Mouse (Mus musculus) skeletal muscle tissue, adult 2 months (tissue): ENCODE results near the gene Hhatl.

Experiments used
- DNase-seq: peaks from one replicate; pipeline ENCODE4 v3.0.0-alpha.2; 2012; ENCODE audit warnings: low read depth, low spot score

Gene Hhatl

DNA sequence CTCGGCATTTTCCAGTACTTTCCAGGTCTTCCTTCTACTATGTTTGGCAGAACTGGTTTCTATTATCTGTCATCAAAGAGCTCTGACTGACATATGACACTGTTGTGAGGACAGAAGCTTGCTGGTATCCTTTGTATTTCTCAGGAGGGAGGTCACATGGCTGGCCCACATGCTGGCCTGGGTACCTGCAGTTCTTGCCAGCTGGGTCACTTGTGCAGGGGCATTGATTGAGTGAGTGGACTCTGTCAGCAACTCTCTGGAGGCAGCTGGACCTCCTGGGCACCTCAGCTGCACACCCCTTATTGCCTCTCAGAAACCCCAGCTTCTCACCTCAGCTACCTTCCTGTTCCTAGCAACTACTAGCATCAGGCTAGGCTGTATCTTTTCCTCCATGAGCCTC lies 15.2 kb upstream of the Hhatl start:
- no peak for DNase-seq

DNA sequence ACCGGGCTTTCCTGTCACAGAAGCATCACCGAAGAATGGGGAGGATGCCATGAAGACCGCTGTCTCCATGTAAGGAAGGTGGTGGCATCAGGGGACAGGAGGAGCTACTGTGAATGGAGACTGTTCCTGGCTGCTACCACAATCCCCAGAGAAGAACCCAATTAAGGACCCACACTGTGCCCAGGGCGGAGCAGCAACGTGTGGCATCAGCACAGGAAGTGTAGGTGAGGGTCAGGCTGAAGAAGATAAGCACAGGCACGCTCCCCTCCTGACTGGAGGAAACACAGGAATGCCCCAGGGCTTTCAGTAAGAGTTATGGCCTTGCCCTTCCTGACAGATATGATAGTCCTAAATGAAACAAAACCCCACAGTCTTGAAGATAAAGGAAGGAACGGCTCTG lies 10.4 kb upstream of the Hhatl start:
- no peak for DNase-seq

DNA sequence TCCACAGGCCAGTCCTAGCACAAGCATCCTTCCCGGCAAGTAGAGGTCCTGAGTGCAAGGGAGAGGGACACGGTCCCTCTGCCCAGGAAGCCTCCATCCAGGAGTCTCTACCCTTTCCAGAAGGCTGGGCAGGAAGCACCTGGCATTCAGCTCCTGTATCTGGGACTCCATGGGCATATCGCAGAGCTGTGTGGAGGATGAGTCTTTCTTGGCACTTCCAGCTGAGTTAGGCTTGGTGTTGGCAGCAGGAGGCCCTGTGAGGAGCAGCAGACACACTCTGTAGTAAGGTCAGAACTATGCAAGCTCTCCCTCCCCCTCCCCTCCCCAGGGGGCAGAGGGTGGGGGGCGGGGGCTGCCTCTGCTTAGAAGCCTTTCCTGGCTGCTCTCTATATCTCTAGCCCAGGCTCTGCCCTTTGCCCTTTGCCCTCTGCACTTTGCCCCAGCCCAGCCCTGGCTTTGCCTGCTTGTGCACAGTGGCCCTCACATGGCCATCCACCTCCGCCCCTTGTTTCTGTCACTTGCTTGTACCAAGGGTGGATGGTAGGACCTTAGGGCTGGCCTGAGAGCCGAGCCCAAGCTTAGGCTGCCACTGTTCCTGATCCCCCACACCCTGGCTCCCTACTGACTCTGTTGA lies 6.7 kb upstream of the Hhatl start:
- DNase-seq, result no peak

DNA sequence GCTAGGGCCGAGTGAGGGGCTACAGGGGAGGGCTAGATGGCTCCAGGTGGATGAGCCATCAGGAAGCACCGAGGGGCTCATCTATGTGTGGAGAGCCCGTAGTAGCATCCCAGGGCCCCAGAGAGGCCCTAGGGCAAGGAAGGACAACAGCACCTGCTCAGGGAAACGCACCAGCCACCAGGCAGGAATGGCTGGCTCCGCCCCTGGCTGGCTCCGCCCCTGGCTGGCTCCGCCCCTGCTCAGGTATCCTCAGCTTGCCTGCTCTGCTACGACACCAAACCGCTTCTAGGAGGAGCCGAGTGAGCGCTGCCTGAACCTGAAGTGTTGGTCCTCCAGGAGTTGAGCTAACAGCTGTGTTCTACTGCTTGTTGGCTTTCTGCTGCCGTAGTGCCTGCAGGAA lies 5.4 kb upstream of the Hhatl start:
- no peak for DNase-seq

DNA sequence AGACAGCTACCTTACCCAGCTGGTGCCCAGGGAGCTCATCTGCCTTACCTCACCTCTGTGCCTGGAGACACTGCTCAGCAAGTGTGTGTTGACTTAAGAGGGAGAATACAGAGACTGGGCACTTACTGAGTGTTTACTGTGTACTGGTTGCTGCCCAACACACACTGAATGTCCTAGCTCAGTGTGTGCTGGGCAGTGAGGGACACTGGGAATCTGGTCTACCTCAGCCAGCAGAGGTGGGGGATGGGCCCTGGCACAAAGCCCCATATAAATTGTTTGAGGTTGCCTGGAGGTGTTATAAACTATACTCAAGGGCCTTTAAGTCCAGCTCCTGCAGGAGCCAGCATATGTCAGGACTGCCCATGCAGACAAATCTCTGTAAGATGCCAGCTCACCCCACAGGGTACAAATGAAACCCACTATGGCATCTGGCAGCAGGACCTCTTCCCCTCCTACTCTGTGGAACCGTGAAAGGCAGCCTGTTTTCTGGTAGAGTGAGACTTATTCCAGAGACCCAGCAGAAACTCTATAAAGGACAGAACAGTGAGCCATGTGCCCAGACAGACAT lies 2.7 kb upstream of the Hhatl start:
- peak; percentile 63 for DNase-seq

DNA sequence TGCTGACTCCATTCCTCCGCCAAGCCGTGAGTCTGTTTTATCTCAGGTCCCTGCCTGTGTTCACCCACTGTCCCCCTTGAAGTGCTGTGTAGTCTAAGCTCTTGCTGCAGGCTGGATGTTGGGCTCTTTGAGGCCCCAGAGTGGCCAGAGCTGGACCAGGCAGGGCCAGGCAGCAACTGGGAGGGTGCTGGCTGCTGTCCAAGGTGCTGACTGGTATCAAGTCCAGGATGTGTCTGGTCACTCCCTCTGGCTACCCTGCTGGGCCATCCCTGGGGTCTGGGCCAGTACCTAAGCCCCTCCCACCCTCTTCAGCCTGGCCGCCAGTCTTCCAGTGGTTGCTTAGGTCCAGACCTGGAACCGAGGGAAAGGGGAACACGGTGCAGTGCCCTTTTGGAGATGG lies 1.1 kb downstream of the Hhatl start:
- DNase-seq, result peak; percentile 95

DNA sequence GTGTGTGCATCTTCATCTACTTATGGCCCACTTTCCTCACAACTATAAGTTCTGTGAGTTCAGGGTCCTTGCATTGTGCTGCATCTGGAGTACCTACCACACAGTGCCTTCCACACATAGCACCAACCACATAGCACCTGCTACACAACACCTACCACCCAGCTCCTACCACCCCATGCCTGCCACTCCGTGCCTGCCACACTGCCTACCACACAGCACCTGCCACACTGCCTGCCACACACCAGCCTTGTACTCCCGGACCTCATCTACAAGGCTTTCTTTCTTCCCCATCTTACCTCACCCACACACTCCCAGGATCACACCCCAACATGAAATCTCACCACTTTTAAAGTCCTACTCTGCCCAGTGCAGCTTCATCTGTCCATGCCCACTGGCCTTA lies 5.9 kb downstream of the Hhatl start:
- no peak for DNase-seq

DNA sequence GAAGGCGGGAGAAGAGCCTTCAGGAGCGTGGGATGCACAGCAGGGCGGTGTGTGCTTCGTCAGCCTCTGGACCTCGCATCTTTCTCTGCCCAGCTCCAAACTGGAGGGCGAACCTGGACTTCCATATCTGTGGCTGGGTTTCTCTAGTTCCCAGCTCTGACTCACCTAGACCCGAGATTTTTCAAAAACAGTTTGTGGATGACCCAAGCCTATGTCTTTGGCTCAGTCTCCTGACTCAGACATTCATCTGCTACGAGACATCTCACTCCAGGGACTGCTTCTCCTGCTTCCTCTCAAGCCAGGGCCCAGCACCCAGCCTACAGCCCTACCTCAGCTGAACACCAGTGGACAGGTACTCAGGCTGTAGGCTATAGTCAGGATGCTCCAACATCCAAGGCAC lies 7.0 kb downstream of the Hhatl start:
- DNase-seq, result no peak

DNA sequence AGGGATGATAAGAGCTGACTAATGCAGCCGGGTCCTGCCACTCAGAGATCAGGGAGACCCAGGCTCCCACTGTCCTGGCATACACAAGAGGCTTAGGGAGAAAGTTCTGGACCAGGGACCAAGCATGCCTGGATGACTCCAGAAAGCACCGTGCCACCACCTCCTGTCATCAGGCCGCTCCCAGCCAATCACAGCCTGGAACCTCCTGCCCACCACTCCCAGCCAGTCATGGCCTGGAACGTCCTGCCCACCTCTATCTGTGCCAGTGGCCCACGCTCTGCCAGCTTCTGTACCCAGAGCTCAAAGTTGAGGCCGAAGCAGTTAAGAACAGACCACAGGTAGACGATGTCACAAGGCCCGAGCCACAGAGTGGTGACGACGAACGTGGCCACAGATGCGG lies 7.5 kb downstream of the Hhatl start:
- no peak for DNase-seq

DNA sequence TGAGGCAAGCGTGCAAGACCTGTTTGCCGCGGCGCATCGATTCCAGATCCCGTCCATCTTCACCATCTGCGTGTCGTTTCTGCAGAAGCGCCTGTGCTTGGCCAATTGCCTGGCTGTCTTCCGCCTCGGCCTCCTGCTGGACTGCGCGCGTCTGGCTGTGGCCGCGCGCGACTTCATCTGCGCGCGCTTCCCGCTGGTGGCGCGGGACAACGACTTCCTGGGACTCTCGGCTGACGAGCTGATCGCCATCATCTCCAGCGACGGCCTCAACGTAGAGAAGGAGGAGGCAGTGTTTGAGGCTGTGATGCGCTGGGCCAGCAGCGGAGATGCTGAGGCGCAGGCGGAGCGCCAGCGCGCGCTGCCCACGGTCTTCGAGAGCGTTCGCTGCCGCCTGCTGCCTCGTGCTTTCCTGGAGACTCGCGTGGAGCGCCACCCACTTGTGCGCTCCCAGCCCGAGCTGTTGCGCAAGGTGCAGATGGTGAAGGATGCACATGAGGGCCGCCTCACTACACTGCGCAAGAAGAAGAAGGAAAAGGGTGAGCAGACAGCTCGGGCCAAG lies 14.2 kb downstream of the Hhatl start:
- DNase-seq, result no peak

DNA sequence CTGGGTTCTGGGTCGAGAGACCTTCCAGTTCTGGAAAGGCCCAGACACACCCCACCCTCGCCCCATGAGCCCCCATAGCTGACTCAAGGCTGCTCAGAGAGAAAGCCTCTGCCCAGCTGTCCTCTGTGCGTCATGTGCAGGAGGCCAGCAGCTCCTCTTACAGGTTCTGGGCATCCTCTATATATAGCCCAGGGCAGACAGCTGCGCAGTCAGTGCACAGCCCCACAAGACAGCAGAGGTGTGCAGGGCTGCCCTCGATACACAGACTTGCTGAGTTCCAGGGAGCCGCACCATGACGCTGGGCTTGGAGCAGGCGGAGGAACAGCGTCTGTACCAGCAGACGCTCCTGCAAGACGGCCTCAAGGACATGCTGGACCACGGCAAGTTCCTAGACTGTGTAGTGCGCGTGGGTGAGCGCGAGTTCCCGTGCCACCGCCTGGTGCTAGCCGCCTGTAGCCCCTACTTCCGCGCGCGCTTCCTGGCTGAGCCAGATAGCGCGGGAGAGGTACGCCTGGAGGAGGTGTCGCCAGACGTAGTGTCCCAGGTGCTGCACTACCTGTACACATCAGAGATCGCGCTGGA lies 14.7 kb downstream of the Hhatl start, which contains the start of gene Klhl40:
TSS of gene Klhl40 (plus strand) at position 124 of the 582 bp plus-strand sequence.
- DNase-seq, result peak; percentile 95

DNA sequence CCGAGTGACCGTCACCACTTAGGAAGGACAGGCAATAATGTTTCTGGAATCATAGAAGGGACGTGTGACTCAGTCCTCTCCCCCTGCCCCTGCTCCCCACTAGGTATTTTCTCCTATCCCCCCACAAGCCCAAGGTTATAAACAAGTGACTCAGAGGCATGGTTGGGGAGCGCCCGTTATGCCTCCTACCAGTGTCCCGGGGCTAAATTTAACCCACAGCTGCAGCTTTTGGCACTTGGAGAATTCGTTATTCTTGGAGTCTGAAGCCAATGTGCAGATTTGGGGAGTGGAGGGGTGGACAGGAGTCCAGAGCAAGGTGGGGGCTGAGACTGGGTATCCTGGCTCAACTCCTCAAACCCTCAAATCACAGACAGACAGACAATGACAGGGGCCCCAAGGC lies 15.8 kb downstream of the Hhatl start:
- DNase-seq, result no peak

DNA sequence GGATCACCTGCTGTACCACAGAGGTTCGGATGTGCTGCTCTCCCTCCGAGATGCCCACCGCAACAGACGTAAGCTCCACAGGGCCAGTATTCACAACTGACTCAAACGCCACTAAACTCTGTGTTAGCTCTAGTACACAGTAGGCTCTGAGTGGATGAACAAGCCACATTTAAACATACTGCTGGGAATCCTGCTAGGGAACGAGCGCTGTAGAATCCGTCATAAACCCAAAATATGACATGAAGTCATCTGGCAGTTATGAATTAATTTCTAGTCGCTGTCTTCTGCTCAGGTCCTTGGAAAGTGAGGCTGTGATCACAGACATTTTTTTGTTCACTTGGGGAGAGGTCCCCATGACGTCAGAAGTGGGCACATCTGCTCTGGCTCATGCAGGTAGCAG lies 16.4 kb downstream of the Hhatl start:
- DNase-seq, result no peak

DNA sequence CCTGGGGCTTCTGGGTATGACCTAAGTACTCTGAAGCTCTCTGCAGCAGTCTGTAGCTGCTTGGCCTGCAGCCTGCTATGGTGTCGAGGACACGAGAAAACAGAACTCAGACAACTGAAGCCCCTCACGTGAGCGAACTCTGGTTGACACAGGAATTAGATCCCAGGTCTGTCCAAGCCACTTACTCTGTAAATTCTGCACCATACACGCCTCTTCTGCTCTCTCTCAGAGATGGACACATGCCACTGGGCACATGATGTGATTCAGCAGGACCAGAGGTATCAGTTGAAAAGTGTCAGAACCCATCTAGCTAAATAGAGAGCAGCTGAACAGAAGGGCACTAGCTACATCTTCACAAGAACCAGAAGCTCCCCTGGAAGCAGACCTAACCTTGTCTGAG lies 19.9 kb downstream of the Hhatl start:
- no peak for DNase-seq

DNA sequence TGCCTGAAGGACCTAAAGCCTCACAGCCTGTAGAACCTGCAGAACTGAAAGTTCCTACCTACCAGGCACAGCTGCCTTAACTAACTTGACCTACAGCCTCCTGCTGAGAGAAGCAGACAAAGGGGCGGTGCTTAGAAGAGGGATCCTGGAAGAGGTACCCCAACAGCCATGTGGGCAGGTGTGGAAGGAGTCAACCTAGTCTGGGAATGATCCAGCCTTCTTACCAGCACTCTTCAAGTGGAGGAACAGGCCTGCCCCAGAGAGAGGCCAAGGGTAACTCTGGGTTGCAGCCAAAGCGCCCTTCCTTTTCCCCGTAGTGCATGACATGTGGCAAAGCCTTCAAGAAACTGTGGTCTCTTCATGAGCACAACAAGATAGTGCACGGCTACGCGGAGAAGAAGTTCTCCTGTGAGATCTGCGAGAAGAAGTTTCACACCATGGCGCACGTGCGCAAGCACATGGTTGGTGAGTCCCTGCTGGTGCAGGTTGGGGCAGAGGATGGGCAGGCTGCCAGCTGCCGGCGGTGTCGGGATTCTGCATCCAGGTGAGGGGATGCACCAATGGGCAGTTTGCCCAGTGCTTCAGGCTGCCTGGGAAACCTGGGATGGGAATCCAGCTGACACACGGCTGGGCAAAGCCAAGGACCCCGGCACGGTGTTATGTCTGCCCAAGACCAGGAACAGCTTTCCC lies 27.0 kb downstream of the Hhatl start:
- no peak for DNase-seq

DNA sequence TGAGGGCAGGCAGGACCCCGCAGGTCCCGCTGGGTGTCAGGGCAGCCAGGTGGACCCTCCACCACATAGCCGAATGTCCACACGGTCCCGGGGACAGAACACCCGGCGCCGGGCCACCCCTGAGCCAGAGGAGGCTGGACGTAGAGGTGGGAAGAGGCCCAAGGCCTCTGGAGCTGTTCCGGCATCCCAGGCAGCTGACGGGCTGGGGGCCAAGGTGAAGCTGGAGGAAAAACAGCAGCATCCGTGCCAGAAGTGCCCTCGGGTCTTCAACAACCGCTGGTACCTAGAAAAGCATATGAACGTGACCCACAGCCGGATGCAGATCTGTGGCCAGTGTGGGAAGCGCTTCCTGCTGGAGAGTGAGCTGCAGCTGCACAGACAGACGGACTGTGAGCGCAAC lies 28.6 kb downstream of the Hhatl start:
- DNase-seq, result no peak

DNA sequence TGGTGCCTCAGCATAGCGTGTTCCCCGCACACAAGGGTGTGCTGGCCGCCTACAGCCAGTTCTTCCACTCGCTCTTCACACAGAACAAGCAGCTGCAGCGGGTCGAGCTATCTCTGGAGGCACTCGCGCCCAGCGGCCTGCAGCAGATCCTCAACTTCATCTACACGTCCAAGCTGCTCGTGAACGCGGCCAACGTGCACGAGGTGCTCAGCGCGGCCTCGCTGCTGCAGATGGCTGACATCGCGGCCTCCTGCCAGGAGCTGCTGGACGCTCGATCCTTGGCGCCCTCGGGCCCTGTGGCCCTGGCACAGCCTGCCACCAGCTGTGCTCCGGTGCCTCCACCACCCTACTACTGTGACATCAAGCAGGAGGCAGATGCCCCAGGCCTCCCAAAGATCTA lies 29.5 kb downstream of the Hhatl start:
- no peak for DNase-seq

DNA sequence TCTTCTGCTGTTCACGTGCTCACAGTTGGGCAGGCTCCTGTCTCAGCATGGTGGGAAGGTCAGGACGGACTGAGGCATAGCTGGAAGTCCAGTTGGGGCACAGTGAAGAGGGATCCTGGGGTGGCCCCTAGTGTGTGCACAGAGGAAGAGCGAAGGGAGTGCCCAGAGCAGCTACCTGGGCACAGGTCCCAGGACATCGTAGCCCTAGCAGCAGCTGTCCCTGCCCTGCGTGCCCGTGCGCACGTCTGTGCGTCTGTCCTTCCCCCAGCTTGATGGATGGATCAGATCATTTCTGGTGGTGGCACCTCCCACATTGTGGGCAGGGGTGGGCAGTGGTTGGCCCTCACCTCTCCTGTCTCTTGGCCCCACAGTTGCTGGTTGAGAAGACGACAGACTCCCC lies 30.1 kb downstream of the Hhatl start:
- DNase-seq, result peak; percentile 79

DNA sequence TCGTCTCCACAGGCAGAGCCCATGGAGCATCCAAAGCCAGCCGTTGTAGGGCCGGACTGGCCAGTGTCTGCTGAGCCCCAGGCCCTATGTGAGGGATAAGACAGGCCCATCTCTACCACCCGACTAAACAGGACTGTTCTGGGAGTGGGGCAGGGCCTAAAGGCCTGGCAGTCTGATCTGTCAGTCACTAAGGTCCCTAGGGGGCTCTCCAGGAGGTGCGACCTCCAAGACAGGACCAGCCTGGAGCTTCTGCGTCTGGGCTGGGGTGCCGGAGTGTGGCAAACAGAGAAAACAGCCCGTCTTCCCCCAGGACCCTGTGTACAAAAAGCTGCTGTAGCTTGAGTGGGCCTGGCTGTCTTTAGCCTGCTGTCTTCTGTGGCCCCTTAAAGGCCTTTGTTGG lies 30.5 kb downstream of the Hhatl start:
- DNase-seq, result no peak

DNA sequence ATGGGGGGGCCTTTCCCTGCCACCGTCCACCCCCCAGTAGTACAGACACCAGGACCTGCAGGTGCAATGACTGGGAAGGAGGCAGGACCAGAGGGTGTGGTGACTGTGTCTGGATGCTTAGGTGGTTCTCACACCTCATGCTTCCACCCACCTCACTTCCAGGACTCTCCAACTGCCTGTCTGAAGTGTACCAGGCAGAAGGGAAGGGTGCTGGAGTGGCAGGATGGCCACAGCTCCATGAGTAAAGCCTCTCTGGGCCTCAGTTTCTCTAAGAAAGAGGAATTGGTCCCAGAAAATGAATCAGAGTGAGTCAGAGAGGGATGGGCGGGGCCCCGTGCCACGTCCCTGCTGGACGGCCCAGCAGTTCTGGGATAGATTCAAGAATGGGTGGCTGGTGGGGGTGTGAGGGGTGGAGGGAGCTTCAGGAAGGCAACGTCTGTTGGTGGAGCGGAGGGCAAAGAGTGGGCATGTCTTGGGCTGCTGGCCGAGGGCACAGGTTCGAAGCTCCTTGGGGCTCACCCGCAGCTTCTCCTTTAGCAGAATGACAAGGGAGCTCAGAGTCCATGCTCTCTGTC lies 31.1 kb downstream of the Hhatl start:
- no peak for DNase-seq

DNA sequence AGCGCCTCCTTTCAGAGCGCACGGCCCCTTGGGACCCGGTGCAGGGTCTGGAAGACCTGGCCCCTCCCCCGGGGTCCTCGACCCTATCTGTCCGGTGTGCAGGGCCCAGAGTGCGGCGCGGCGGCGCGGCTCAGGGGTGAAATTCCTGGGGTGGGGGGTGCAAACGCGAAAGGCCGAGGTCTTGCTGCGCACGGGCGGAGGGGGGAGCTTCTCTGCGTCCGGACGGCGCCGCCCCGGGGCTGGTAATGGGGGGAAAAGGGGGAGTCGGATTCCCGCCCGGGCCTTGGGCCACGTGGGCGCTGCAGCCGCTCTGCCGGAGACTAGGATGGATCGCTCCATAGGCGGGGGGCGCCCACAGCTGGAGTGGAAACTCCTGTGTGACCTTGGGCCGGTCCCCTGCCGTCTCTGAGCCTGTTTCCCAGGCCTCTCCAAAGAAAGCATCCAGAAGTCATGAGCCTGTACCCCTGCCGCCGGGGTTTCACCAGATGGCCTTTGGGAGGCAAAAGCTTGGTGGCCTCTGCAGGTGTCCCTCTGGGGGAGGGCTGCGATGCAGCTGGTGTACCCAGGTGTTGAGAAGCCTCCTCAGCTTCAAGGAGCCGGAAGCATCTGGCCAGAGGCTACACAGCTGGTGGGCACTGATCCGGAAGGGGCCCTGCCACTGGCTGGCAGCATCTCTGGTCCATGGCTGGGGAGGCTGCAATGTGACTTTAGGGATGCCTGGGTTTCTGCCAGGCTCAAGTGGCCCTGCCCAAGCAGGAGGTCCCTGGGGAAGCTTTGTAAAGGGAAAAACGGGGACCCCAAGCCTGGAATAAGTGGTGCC lies 31.8 kb downstream of the Hhatl start:
- DNase-seq, result no peak
